Comparison of ENCODE assay signal across 9 mouse cellular contexts in genomic region chr10:127937428-127938010, GRCm38 (mm10). TPM values are rescaled to one million over a fixed set of nuclear protein-coding genes. Genes with fewer than 3 reads are reported as not detected.
A peak's percentile ranks its signal among the peaks of the same experiment; 100 is the strongest.
DNase-seq lines count a peak whose midpoint lies in the region; ATAC-seq and TF ChIP-seq lines count a peak whose summit lies in the region.
"Had no signal": no experiment of that assay in that cellular context is flagged by ENCODE, and none has a peak within 500 bp of the region (broad histone marks: within the 10 kb centered on the region; RNA-seq: fewer than 3 reads in every experiment).

No protein-coding gene starts in this region.

- no peaks in the 10 kb centered on the region for H3K27me3 ChIP-seq in Patski
- H3K27me3 ChIP-seq: neural tube, embryonic 12.5 days had no signal

- CTCF ChIA-PET in Patski (lab: Charles Lee): interaction anchor here (0.6 to 4.4 kb wide), 14 partner anchors 9 to 296 kb away, joined by 3 to 19 read pairs (median 4); partner anchors contain the start of gene Zbtb39

- peak; percentile 65 for DNase-seq in layer of hippocampus, adult 11-12 months (ENCODE audit: low spot score)
- no peak for DNase-seq in layer of hippocampus, adult 9-11 months
- no peak for DNase-seq in Patski (ENCODE audit: low read depth, low spot score)
- peak; percentile 79 to 86 for DNase-seq in cerebellum, postnatal 10 days
- DNase-seq in left cerebral cortex, adult 11 months (ENCODE audit: low spot score): peak; percentile 25
- DNase-seq in mesoderm, embryonic 11.5 days (ENCODE audit: low read depth, low spot score): peak; percentile 73
- DNase-seq in thymus, postnatal 25 days: peak; percentile 38

- peak; percentile 80 for TF ChIP-seq CTCF in Patski (IDR thresholded peaks at IDR 0.05)

- in situ Hi-C loops in Patski (cut with MboI; ENCODE audit: low pct_unique_long_range_greater_than_20kb): loop anchor here (5.0 kb wide), 1 partner anchor 195 kb away; no protein-coding TSS in a partner anchor

- no peak for ATAC-seq in Patski
- ATAC-seq in granulocyte monocyte progenitor cell, adult 5-6 weeks (replicated peaks; ENCODE audit: poor library complexity, severe bottlenecking): peak; percentile 48

- POLR2A ChIA-PET in Patski (lab: Charles Lee): interaction anchor here (0.7 kb wide), 1 partner anchor 152 kb away, joined by 9 read pairs; no protein-coding TSS in a partner anchor

RNA-seq across cellular contexts. Expression of gene Sdr9c7, which starts 39.2 kb away (rescaled TPM):
- not detected for polyA plus RNA-seq in Patski (2021)
- total RNA-seq in granulocyte monocyte progenitor cell, adult 5-6 weeks (2014; fragmentation: Nextera tagmentation): not detected in 2 replicates
- not detected in 2 replicates for total RNA-seq in granulocyte monocyte progenitor cell, adult 5-6 weeks (2017)
- polyA plus RNA-seq: neural tube, embryonic 12.5 days had no signal

RNA-seq across cellular contexts. Expression of gene Rdh7, which starts 48.9 kb away (rescaled TPM):
- not detected for polyA plus RNA-seq in Patski (2021)
- total RNA-seq in granulocyte monocyte progenitor cell, adult 5-6 weeks (2014; fragmentation: Nextera tagmentation): not detected in 2 replicates
- not detected in 2 replicates for total RNA-seq in granulocyte monocyte progenitor cell, adult 5-6 weeks (2017)
- polyA plus RNA-seq: neural tube, embryonic 12.5 days had no signal

Comparison
In these comparisons a context has a peak if more than half of its experiments do, and no peak if none do; other contexts are left out.
1. DNase-seq: peak in layer of hippocampus, adult 11-12 months (single experiment), cerebellum, postnatal 10 days (2 of 2), left cerebral cortex, adult 11 months (single experiment), mesoderm, embryonic 11.5 days (single experiment) and thymus, postnatal 25 days (single experiment); none in layer of hippocampus, adult 9-11 months (single experiment) and Patski (single experiment).